Mouse (Mus musculus) liver, postnatal 0 days (tissue): ENCODE results near the gene Gm10945. TPM values are rescaled to one million over a fixed set of nuclear protein-coding genes. Genes with fewer than 3 reads are reported as not detected.

ENCODE experiments used
- ATAC-seq: fragments of 200-750 bp; cut with Nextera tagmentation; 2 replicates; pipeline ENCODE4 v1.8.0; 2017; ENCODE audit warnings: mild to moderate bottlenecking, moderate library complexity
- DNase-seq: peaks from one replicate; pipeline ENCODE4 v3.0.0-alpha.2; 2016
- H3K27ac ChIP-seq: fragments of 300-500 bp; sonication (generic); 2 replicates; pipeline ENCODE4 v1.5.1; 2014; ENCODE audit warnings: antibody characterized with exemption, moderate library complexity, mild to moderate bottlenecking, low read depth
- H3K27me3 ChIP-seq: fragments of 300-500 bp; sonication (generic); 2 replicates; pipeline ENCODE4 v1.6.1; 2014; ENCODE audit warnings: low read length, control low read depth, mixed read lengths; ENCODE audit not compliant: insufficient read depth
- H3K36me3 ChIP-seq: fragments of 300-500 bp; sonication (generic); replicated peaks from 2 replicates; pipeline ENCODE4 v1.6.1; 2014; ENCODE audit warnings: mild to moderate bottlenecking, control low read depth, low read length, moderate library complexity, mixed read lengths; ENCODE audit not compliant: insufficient read depth
- H3K4me1 ChIP-seq: fragments of 300-500 bp; sonication (generic); 2 replicates; pipeline ENCODE4 v1.6.1; 2014; ENCODE audit warnings: antibody characterized with exemption, mild to moderate bottlenecking, control low read depth; ENCODE audit not compliant: insufficient read depth
- H3K4me2 ChIP-seq: fragments of 300-500 bp; sonication (generic); 2 replicates; pipeline ENCODE4 v1.6.1; 2014; ENCODE audit warnings: low read depth, mild to moderate bottlenecking, low read length, moderate library complexity, mixed read lengths
- H3K4me3 ChIP-seq: fragments of 300-500 bp; sonication (generic); 2 replicates; pipeline ENCODE4 v1.5.1; 2014; ENCODE audit warnings: low read depth, low read length
- H3K9ac ChIP-seq: fragments of 300-500 bp; sonication (generic); replicated peaks from 2 replicates; pipeline ENCODE4 v1.6.1; 2014; ENCODE audit warnings: mild to moderate bottlenecking, moderate library complexity
- H3K9me3 ChIP-seq: fragments of 300-500 bp; sonication (generic); 2 replicates; pipeline ENCODE4 v1.6.1; 2016; ENCODE audit warnings: mild to moderate bottlenecking, control low read depth, low read length, mixed read lengths
- CTCF ChIP-seq: sonication (generic); IDR thresholded peaks from 2 replicates; pipeline ENCODE4 v1.5.1; 2016; ENCODE audit warnings: antibody characterized with exemption, low read depth
- EP300 ChIP-seq: IDR thresholded peaks from 2 replicates; pipeline ENCODE4 v1.6.1; 2016; ENCODE audit warnings: antibody characterized with exemption, low read depth, mild to moderate bottlenecking
- WGBS: fragments of 180-500 bp; shearing (Covaris S2); extraction: QIAGEN DNeasy Blood & Tissue Kit; methylation state at CpG from one replicate; pipeline ENCODE4 v1.1.7; 2014; ENCODE audit not compliant: insufficient replicate concordance; 5-methylcytosine and 5-hydroxymethylcytosine counted together
- polyA plus RNA-seq: library from polyadenylated mRNA; unstranded; fragments of >200 nt; fragmentation: Nextera tagmentation; extraction: Ambion mirVana; gene quantifications from 2 replicates; pipeline ENCODE4 v1.2.1, GENCODE M21; 2015

The Gm10945 gene
- not detected in 2 replicates for polyA plus RNA-seq

GRCm38 (mm10) chr10:6761287-6761811 lies at the start of gene Gm10945:
TSS of gene Gm10945 (minus strand) at chr10:6761761.
- TF ChIP-seq EP300 (no peak), CTCF (no peak)
- no peaks in the 10 kb centered on the region for H3K4me1 ChIP-seq
- H3K4me3 ChIP-seq = no peak within 1 kb of the TSS
- H3K27me3 ChIP-seq = no peaks in the 10 kb centered on the region
- H3K27ac ChIP-seq = no peak within 1 kb of the TSS
- no peak within 1 kb of the TSS for H3K4me2 ChIP-seq
- no peak within 1 kb of the TSS for H3K9ac ChIP-seq
- no peaks in the 10 kb centered on the region for H3K9me3 ChIP-seq
- no peak for DNase-seq
- no peak for ATAC-seq
- no peaks in the 10 kb centered on the region for H3K36me3 ChIP-seq
- WGBS = 82% methylated on average over 2 of the region's 2 CpGs

- Histone ChIP-seq H3K9me3 (no peaks in the 10 kb centered on the region), H3K27me3 (no peaks in the 10 kb centered on the region), H3K4me1 (no peaks in the 10 kb centered on the region), H3K27ac (no peak overlapping the region), H3K4me2 (no peak overlapping the region), H3K9ac (no peak overlapping the region), H3K4me3 (no peak overlapping the region), H3K36me3 (no peaks in the 10 kb centered on the region)
- DNase-seq (no peak), ATAC-seq (no peak)
- no peak for TF ChIP-seq EP300
- no peak for TF ChIP-seq CTCF
Measured at GRCm38 (mm10) chr10:6790226-6790625, 28.7 kb upstream of the Gm10945 start.

GRCm38 (mm10) chr10:6788517-6789237 lies 27.1 kb upstream of the Gm10945 start:
- Histone ChIP-seq H3K4me1 (no peaks in the 10 kb centered on the region), H3K4me3 (no peak overlapping the region), H3K9ac (no peak overlapping the region), H3K4me2 (no peak overlapping the region), H3K36me3 (no peaks in the 10 kb centered on the region), H3K27ac (no peak overlapping the region), H3K27me3 (no peaks in the 10 kb centered on the region), H3K9me3 (no peaks in the 10 kb centered on the region)
- no peak for ATAC-seq
- DNase-seq = peak; percentile 33
- TF ChIP-seq EP300 (no peak), CTCF (no peak)
- 5% methylated on average over 25 of the region's 25 CpGs for WGBS

GRCm38 (mm10) chr10:6758206-6758605 lies 3.4 kb downstream of the Gm10945 start, which contains the start of gene Oprm1:
TSS of gene Oprm1 (plus strand) at chr10:6758506.
- H3K4me2 ChIP-seq = no peak within 1 kb of the TSS
- no peak within 1 kb of the TSS for H3K4me3 ChIP-seq
- no peaks in the 10 kb centered on the region for H3K4me1 ChIP-seq
- DNase-seq = no peak
- 85% methylated on average over 3 of the region's 3 CpGs for WGBS
- H3K27ac ChIP-seq = no peak within 1 kb of the TSS
- H3K36me3 ChIP-seq = no peaks in the 10 kb centered on the region
- H3K9ac ChIP-seq = no peak within 1 kb of the TSS
- TF ChIP-seq CTCF (no peak), EP300 (no peak)
- H3K9me3 ChIP-seq = no peaks in the 10 kb centered on the region
- H3K27me3 ChIP-seq = no peaks in the 10 kb centered on the region
- ATAC-seq = no peak

GRCm38 (mm10) chr10:6753375-6753774 lies 8.2 kb downstream of the Gm10945 start:
- H3K9ac ChIP-seq = no peak overlapping the region
- DNase-seq = no peak
- H3K9me3 ChIP-seq = no peaks in the 10 kb centered on the region
- no peak for TF ChIP-seq CTCF
- TF ChIP-seq EP300 = no peak
- 53% methylated on average over 5 of the region's 5 CpGs for WGBS
- no peaks in the 10 kb centered on the region for H3K27me3 ChIP-seq
- no peak overlapping the region for H3K27ac ChIP-seq
- no peak for ATAC-seq
- no peak overlapping the region for H3K4me3 ChIP-seq
- no peak overlapping the region for H3K4me2 ChIP-seq
- H3K36me3 ChIP-seq = no peaks in the 10 kb centered on the region
- H3K4me1 ChIP-seq = no peaks in the 10 kb centered on the region

- no peak overlapping the region for H3K4me3 ChIP-seq
- H3K4me2 ChIP-seq = no peak overlapping the region
- no peak overlapping the region for H3K27ac ChIP-seq
- DNase-seq (no peak), ATAC-seq (no peak)
- H3K9ac ChIP-seq = no peak overlapping the region
- no peaks in the 10 kb centered on the region for H3K36me3 ChIP-seq
- WGBS = 77% methylated on average over 3 of the region's 3 CpGs
- TF ChIP-seq EP300 = no peak
- peak; percentile 26; the same call in 1 of the 2 replicates for TF ChIP-seq CTCF
- no peaks in the 10 kb centered on the region for H3K4me1 ChIP-seq
- H3K9me3 ChIP-seq = no peaks in the 10 kb centered on the region
- H3K27me3 ChIP-seq = no peaks in the 10 kb centered on the region
Measured at GRCm38 (mm10) chr10:6728469-6728868, 33.1 kb downstream of the Gm10945 start.
